Mouse (Mus musculus): ENCODE results near the gene Bdh2.

Bdh2 gene

GRCm38 (mm10) chr3:135298560-135298959 lies 17.5 kb downstream of the Bdh2 start:
- no peak for DNase-seq (ENCODE audit: low spot score)

- no peak for DNase-seq (ENCODE audit: low spot score)
These were observed 19.1 kb downstream of the Bdh2 start for GRCm38 (mm10) chr3:135300081-135300480.

- no peak for DNase-seq (ENCODE audit: low spot score)
These were observed 23.0 kb downstream of the Bdh2 start for GRCm38 (mm10) chr3:135304060-135304459.

- DNase-seq (ENCODE audit: low spot score): no peak
These were observed 23.5 kb downstream of the Bdh2 start for GRCm38 (mm10) chr3:135304566-135304965.

- no peak for DNase-seq (ENCODE audit: low spot score)
These were observed 26.6 kb downstream of the Bdh2 start, which contains the start of gene Slc9b2 for GRCm38 (mm10) chr3:135307411-135308259. TSS of gene Slc9b2 (plus strand) at chr3:135307700.

GRCm38 (mm10) chr3:135312916-135313491 lies 32.0 kb downstream of the Bdh2 start:
- DNase-seq (ENCODE audit: low spot score): no peak

GRCm38 (mm10) chr3:135313727-135314126 lies 32.7 kb downstream of the Bdh2 start:
- DNase-seq (ENCODE audit: low spot score): no peak

GRCm38 (mm10) chr3:135314811-135315210 lies 33.8 kb downstream of the Bdh2 start:
- no peak for DNase-seq (ENCODE audit: low spot score)

- no peak for DNase-seq (ENCODE audit: low spot score)
These were observed 34.9 kb downstream of the Bdh2 start for GRCm38 (mm10) chr3:135315720-135316425.

GRCm38 (mm10) chr3:135318331-135318730 lies 37.3 kb downstream of the Bdh2 start:
- no peak for DNase-seq (ENCODE audit: low spot score)

GRCm38 (mm10) chr3:135324354-135324753 lies 43.3 kb downstream of the Bdh2 start:
- DNase-seq (ENCODE audit: low spot score): no peak

GRCm38 (mm10) chr3:135327176-135327575 lies 46.2 kb downstream of the Bdh2 start:
- no peak for DNase-seq (ENCODE audit: low spot score)

GRCm38 (mm10) chr3:135327601-135328000 lies 46.6 kb downstream of the Bdh2 start:
- DNase-seq (ENCODE audit: low spot score): no peak

- DNase-seq (ENCODE audit: low spot score): peak; percentile 37
These were observed 47.5 kb downstream of the Bdh2 start for GRCm38 (mm10) chr3:135328560-135328959.

- no peak for DNase-seq (ENCODE audit: low spot score)
These were observed 51.7 kb downstream of the Bdh2 start for GRCm38 (mm10) chr3:135332691-135333090.

- no peak for DNase-seq (ENCODE audit: low spot score)
These were observed 52.7 kb downstream of the Bdh2 start for GRCm38 (mm10) chr3:135333763-135334162.

- no peak for DNase-seq (ENCODE audit: low spot score)
These were observed 66.8 kb downstream of the Bdh2 start, which contains the start of gene Slc9b1 for GRCm38 (mm10) chr3:135347739-135348264. TSS of gene Slc9b1 (plus strand) at chr3:135348029.

- no peak for DNase-seq (ENCODE audit: low spot score)
These were observed 68.0 kb downstream of the Bdh2 start for GRCm38 (mm10) chr3:135349022-135349421.

- DNase-seq (ENCODE audit: low spot score): no peak
These were observed 70.8 kb downstream of the Bdh2 start for GRCm38 (mm10) chr3:135351857-135352256.

Data from spleen, adult 12 weeks (tissue).